Mouse (Mus musculus): ENCODE results near the gene Rbfox2. TPM values are rescaled to one million over a fixed set of nuclear protein-coding genes. Genes with fewer than 3 reads are reported as not detected.

Gene Rbfox2
- total RNA-seq, 2 experiments from 2014 or later: 41.0 to 48.5 TPM

GRCm38 (mm10) chr15:77110452-77110851 is 196.4 kb downstream of the Rbfox2 start:
- DNase-seq (ENCODE audit: low spot score in 2 of 2): no peak

GRCm38 (mm10) chr15:77107169-77107908 is 199.5 kb downstream of the Rbfox2 start:
- no peak for DNase-seq (ENCODE audit: low spot score in 2 of 2)

DNA sequence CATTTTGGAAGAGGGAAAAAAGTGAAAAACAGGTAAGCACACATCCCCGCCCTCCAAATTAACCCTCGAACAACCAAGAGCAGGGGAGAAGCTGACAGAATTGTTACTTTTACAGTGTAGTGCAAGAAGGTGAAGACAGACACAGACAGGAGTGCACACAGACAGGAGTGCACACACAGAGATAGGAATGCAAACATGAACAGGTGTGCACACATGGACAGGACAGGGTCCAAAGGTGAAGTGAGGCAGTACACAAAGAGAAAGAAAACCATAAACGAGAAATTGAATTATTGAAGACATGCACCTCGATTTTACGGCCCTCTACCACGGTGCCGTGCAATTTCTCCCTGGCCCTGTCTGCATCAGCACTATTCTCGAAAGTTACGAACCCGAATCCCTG is 201.5 kb downstream of the Rbfox2 start:
- no peak for DNase-seq (ENCODE audit: low spot score in 2 of 2)

GRCm38 (mm10) chr15:77104349-77105158 is 202.2 kb downstream of the Rbfox2 start:
- no peak for DNase-seq (ENCODE audit: low spot score in 2 of 2)

DNA sequence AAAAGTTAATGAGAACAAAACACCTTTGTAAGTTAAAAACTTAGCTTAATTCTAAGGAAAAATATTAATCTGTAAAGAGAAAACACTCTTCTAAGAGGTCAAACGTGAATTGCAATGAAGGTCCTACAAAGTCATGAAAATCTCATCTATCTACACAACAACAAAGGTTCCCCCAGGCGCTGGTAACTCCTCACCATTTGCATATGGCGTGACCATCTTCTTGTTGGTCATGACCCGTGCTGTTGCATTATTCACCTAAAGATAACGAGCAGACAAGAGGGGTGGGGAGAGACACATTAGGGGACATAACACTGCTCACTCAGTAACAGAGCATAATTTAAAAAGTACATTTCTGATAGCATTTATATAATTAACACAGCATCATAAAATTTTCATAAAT is 204.1 kb downstream of the Rbfox2 start:
- no peak for DNase-seq (ENCODE audit: low spot score in 2 of 2)

GRCm38 (mm10) chr15:77099756-77100155 is 207.0 kb downstream of the Rbfox2 start:
- DNase-seq (ENCODE audit: low spot score in 2 of 2): no peak

DNA sequence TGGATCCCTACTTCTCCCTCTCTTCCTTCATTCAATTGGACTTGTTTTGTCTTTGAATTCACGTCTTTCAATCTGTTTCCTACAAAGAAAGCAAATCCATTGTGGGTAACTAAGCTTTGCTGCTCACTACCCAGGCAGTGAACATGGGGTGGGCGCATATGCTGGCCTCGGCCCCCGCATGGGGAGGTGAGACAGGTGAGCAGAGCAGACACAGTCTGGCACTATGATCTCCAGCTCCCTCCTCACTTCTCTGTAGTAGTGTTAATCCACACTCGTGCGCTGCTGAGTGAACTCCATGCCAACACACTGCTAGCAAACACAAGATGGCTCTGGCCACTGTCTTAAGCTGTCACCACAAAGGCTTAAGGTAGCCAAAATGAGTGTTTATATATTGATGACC is 209.4 kb downstream of the Rbfox2 start:
- DNase-seq (ENCODE audit: low spot score in 2 of 2): no peak

GRCm38 (mm10) chr15:77095216-77095615 is 211.6 kb downstream of the Rbfox2 start:
- DNase-seq (ENCODE audit: low spot score in 2 of 2): no peak

GRCm38 (mm10) chr15:77094431-77094830 is 212.4 kb downstream of the Rbfox2 start:
- DNase-seq (ENCODE audit: low spot score in 2 of 2): no peak

GRCm38 (mm10) chr15:77091394-77091793 is 215.4 kb downstream of the Rbfox2 start:
- DNase-seq (ENCODE audit: low spot score in 2 of 2): no peak

DNA sequence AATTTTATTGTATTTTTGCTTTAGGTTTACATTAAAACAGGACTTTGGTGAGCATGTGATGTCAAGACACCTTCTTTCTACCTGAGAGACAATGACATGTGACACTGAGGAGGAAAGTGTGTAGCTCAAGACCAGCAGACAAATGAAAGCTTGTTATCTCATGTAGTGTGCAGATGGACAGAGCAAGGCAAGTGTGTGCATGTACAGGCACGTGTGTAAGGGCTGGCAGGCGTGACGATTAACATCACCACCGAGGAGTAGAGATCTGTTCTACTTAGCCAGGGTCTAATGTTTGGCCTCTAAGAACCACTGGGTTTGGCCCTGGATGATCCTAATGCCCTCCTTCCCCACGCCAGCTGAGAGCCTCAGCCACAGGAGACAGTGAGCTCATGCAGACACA is 216.3 kb downstream of the Rbfox2 start:
- DNase-seq (ENCODE audit: low spot score in 2 of 2): no peak

DNA sequence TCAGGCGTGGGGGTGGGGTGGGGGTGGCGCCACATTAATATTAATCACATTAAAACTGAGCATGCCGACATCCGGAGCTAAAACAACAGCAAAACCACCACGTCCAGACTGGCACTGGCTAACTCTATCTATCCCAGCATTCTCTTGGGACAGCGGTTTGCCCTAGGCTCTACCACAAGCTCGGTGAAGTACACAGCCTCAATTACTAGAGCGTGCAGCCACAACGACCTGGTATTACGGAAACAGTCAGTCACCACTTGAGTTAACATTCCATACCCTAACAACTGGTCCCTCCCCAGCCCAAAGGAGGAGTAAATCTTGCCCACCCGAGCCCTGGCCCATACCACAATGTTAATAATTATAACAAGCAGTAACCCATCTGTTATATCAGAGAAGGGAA is 217.6 kb downstream of the Rbfox2 start:
- DNase-seq (ENCODE audit: low spot score in 2 of 2): no peak

- DNase-seq (ENCODE audit: low spot score in 2 of 2): no peak
These were observed 220.3 kb downstream of the Rbfox2 start for GRCm38 (mm10) chr15:77086488-77086887.

DNA sequence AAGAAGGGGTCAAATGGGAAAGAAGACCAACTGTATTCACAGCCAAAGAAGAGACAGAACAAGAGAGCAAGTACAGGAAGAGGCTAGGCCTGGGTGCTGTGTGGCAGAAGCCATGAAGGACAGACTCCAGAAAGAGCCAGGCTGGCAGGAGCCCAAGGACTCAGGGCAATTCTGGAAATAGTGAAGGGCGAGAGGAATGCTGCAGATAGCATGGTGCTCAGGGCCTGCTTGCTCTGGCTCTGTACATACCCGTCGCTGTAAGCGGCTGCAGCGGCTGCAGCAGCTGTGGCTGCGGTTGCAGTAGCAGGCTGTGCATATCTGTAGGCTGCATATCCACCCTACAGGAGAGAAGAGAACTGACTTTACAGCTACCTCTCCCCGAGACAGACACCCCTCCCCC is 221.0 kb downstream of the Rbfox2 start:
- peak; percentile 56 to 78 for DNase-seq (ENCODE audit: low spot score in 2 of 2)

DNA sequence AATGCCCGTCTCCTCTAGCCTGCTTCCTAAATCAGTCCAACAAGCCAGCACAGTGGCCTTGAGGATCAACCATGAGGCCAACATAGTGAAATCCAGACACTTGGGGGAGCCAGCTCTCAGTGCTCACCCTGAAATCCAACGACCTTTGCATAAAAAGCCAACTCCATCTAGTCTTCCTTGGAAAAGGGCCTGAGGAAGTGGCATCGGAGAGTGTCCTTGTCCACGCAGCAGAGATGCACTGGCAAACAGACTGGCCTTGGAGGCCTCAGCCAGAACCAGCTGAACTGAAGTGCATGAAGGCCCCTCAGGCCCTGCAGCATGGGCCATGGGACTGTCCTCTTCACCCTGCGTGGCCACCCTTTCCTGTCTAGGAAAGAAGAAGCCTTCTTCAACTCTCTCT is 225.3 kb downstream of the Rbfox2 start:
- DNase-seq (ENCODE audit: low spot score in 2 of 2): peak in 1 of 2 experiments; percentile 43

- no peak for DNase-seq (ENCODE audit: low spot score in 2 of 2)
These were observed 226.0 kb downstream of the Rbfox2 start for GRCm38 (mm10) chr15:77080684-77081254.

DNA sequence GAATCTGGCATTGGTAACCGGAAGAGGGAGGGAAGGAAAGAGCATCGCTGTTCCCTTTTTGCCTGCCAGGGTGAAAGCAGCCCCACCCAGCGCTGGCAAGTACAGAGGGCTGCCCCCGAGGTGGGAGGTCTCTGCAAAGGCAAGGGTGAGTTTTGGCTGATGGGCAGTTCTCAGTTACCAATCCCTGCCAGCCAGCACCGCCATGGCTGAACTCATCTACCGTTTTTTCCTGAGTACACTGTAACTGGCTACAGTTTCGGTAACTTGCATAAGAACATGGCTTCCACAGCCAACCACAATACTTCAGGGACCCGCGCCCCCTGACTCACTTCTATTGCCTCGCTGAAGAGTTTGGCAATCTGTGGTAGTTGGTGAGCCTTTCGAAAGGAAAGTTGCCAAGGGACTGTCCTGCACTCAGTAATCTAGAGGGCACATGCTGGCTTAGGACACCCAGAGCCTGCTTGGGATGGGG is 226.9 kb downstream of the Rbfox2 start:
- no peak for DNase-seq (ENCODE audit: low spot score in 2 of 2)

GRCm38 (mm10) chr15:77079256-77079822 is 227.5 kb downstream of the Rbfox2 start:
- DNase-seq (ENCODE audit: low spot score in 2 of 2): no peak

- no peak for DNase-seq (ENCODE audit: low spot score in 2 of 2)
These were observed 228.0 kb downstream of the Rbfox2 start for GRCm38 (mm10) chr15:77078786-77079185.

- no peak for DNase-seq (ENCODE audit: low spot score in 2 of 2)
These were observed 228.9 kb downstream of the Rbfox2 start for GRCm38 (mm10) chr15:77077906-77078305.

GRCm38 (mm10) chr15:77076523-77076922 is 230.3 kb downstream of the Rbfox2 start:
- DNase-seq (ENCODE audit: low spot score in 2 of 2): no peak
